Comparison of ENCODE assay signal across 10 mouse cellular contexts in the genomic region with DNA sequence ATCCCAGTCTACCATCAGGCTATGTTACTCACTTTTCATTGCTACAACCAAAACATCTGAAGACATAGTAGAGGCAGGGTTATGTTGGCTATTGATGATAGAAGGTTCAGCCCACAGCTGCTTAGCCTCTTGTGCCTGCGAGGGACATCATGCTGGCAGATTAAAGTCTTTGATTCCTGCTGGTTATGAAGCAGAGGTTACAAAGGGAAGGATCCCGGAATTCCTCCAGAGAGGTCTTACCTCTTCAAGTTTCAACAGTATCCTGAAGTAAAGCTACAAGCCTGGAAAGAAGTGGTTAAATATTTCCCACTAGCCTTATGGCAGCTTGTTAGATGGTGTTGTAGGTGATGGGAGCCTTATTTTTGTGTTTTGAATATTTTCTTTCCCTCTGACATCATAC. TPM values are rescaled to one million over a fixed set of nuclear protein-coding genes. Genes with fewer than 3 reads are reported as not detected.
DNase-seq lines count a peak whose midpoint lies in the region; ATAC-seq and TF ChIP-seq lines count a peak whose summit lies in the region.
"Had no signal": no experiment of that assay in that cellular context is flagged by ENCODE, and none has a peak within 500 bp of the region (broad histone marks: within the 10 kb centered on the region; RNA-seq: fewer than 3 reads in every experiment).

No protein-coding gene starts in this region.

- 14% methylated on average over 2 of the region's 2 CpGs for WGBS in lung, embryonic 14.5 days
- WGBS in hindbrain, embryonic 16.5 days, result 10% methylated on average over 2 of the region's 2 CpGs
- WGBS in neural tube, embryonic 13.5 days, result 10% methylated on average over 2 of the region's 2 CpGs

- intact Hi-C loops in gastrocnemius, postnatal 36 days (cut with DNase I), result no loop called here

- ATAC-seq in lung, embryonic 14.5 days (ENCODE audit: insufficient read depth), result no peak
- ATAC-seq in hindbrain, embryonic 16.5 days, result no peak
- ATAC-seq in neural tube, embryonic 13.5 days (ENCODE audit: low read depth), result no peak

- no peak for TF ChIP-seq CTCF in lung, embryonic 14.5 days (IDR thresholded peaks at IDR 0.05; ENCODE audit: low read depth)

- no peaks in the 10 kb centered on the region for H3K9me3 ChIP-seq in lung, embryonic 14.5 days (ENCODE audit: low read depth, low read length)
- 0 out of 2 replicates have a peak, but pooled peaks cover 2% of the 10 kb centered on the region for H3K9me3 ChIP-seq in hindbrain, embryonic 16.5 days (ENCODE audit: control insufficient read depth, low read length)
- H3K9me3 ChIP-seq in neural tube, embryonic 13.5 days, result peaks cover 4% of the 10 kb centered on the region; the same call in 1 of the 2 replicates

- no peak overlapping the region for H3K4me3 ChIP-seq in lung, embryonic 14.5 days (ENCODE audit: low read depth, low read length)
- H3K4me3 ChIP-seq in hindbrain, embryonic 16.5 days (ENCODE audit: low read length), result no peak overlapping the region; the same call in none of the 2 replicates
- H3K4me3 ChIP-seq in neural tube, embryonic 13.5 days, result no peak overlapping the region

- peak; percentile 22 for DNase-seq in embryo, embryonic 10.5 days (ENCODE audit: low spot score)
- DNase-seq in embryo, embryonic 10 days (ENCODE audit: low spot score), result no peak
- no peak for DNase-seq in lung, embryonic 14.5 days
- DNase-seq in lung, postnatal 10 days, result no peak
- no peak for DNase-seq in layer of hippocampus, adult 9-11 months
- no peak for DNase-seq in gastrocnemius, postnatal 36 days
- DNase-seq: gastrocnemius, postnatal 10 days; retina, postnatal 1 day had no signal

- H3K4me1 ChIP-seq in lung, embryonic 14.5 days (ENCODE audit: insufficient read depth), result no peaks in the 10 kb centered on the region
- peaks cover 9% of the 10 kb centered on the region for H3K4me1 ChIP-seq in hindbrain, embryonic 16.5 days (ENCODE audit: control insufficient read depth, insufficient read depth, low read depth, low read length)
- peaks cover 15% of the 10 kb centered on the region for H3K4me1 ChIP-seq in neural tube, embryonic 13.5 days (replicated peaks)

- H3K4me2 ChIP-seq in lung, embryonic 14.5 days, result peak overlapping the region; percentile 51
- peak overlapping the region; percentile 54 for H3K4me2 ChIP-seq in hindbrain, embryonic 16.5 days (ENCODE audit: low read length)
- H3K4me2 ChIP-seq in neural tube, embryonic 13.5 days, result peak overlapping the region; percentile 45

- H3K27ac ChIP-seq in lung, embryonic 14.5 days (ENCODE audit: low read depth), result no peak overlapping the region
- H3K27ac ChIP-seq in hindbrain, embryonic 16.5 days (ENCODE audit: low read depth, low read length), result no peak overlapping the region
- no peak overlapping the region for H3K27ac ChIP-seq in neural tube, embryonic 13.5 days (replicated peaks)

- no peak overlapping the region; the same call in 1 of the 2 replicates for H3K9ac ChIP-seq in lung, embryonic 14.5 days
- no peak overlapping the region for H3K9ac ChIP-seq in hindbrain, embryonic 16.5 days (ENCODE audit: low read depth, low read length)
- H3K9ac ChIP-seq in neural tube, embryonic 13.5 days, result no peak overlapping the region

- H3K27me3 ChIP-seq in lung, embryonic 14.5 days (ENCODE audit: insufficient read depth, low read length), result peaks cover 4% of the 10 kb centered on the region; the same call in 1 of the 2 replicates
- H3K27me3 ChIP-seq in hindbrain, embryonic 16.5 days (replicated peaks; ENCODE audit: control insufficient read depth, insufficient read depth, low read length), result 0 out of 2 replicates have a peak, but pooled peaks cover 2% of the 10 kb centered on the region
- H3K27me3 ChIP-seq in neural tube, embryonic 13.5 days, result peaks cover 34% of the 10 kb centered on the region

- H3K36me3 ChIP-seq in lung, embryonic 14.5 days (ENCODE audit: insufficient read depth), result no peaks in the 10 kb centered on the region
- H3K36me3 ChIP-seq in hindbrain, embryonic 16.5 days (ENCODE audit: control insufficient read depth, insufficient read depth, low read length), result no peaks in the 10 kb centered on the region
- H3K36me3 ChIP-seq in neural tube, embryonic 13.5 days, result no peaks in the 10 kb centered on the region

RNA-seq across cellular contexts. Expression of a gene that starts 58.6 kb away (rescaled TPM):
- polyA plus RNA-seq in lung, embryonic 14.5 days (2014; fragmentation: Nextera tagmentation; extraction: Ambion mirVana), result 10.6 TPM in 2 replicates
- 2.6 and 3.8 TPM in 2 replicates for polyA plus RNA-seq in hindbrain, embryonic 16.5 days (2015; fragmentation: Nextera tagmentation; extraction: Ambion mirVana)
- 4.0 and 4.2 TPM in 2 replicates for polyA plus RNA-seq in neural tube, embryonic 13.5 days (2015; fragmentation: Nextera tagmentation; extraction: Ambion mirVana)
- total RNA-seq in gastrocnemius, postnatal 36 days (2021), result 1 to 10 TPM; 6.3 to 6.7 TPM
